Mouse (Mus musculus): ENCODE results near the gene Mvp. TPM values are rescaled to one million over a fixed set of nuclear protein-coding genes. Genes with fewer than 3 reads are reported as not detected.

Gene Mvp
- total RNA-seq, 2 experiments from 2014 or later, result 5.6 to 50.6 TPM

DNA sequence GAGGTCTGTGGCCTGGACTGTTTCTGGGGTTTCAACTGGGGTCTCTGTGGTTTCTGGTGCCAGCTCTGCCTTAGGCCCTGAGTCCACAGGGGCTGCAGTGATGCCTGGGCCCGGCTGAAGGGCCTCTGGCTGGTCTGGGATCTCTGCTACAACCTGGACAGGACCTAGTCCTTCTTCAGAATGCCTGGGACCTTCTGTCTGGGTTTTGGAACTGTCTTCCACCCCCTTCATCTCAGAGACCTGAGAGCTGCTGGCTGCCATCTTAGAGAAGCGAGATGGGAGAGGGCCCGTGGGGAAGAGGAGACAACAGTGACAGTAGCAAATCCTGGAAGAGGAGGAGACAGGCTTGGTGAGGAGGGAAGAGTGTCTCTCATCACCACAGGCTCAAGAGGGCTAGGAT lies 5.6 kb upstream of the Mvp start:
- ATAC-seq (ENCODE audit: poor library complexity, severe bottlenecking), result no peak

DNA sequence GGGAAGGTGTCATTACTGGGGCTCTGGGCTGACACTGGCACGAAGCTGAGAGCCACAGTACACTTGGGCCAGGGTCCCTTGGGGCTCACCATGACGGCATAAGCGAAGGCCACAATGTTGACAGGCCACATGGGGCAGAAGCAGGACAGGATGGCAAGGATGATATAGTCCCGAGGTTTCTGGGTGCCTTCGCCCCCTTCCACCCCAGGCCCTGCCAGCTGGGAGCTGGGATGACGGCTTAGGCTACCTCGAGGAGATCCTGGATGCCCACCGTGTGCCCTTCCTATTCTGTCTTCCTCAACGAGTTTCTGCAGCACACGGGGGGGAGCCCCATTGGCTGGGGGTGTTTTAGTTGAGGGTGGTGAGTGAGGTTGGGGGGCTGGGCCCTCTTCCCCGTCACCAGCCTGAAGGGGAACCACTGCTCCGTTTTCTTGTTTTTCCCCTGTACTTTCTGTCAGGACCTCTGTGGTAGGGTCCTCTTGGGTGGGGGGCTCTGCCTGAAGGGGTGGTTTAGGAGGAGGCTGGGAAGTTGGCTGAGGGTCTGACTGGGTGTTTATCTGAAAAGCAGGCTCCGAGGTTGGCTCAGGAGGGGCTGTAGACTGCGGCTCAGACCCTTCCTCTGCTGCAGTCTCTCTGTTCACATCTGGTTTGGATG lies 5.0 kb upstream of the Mvp start:
- ATAC-seq (ENCODE audit: poor library complexity, severe bottlenecking), result no peak

DNA sequence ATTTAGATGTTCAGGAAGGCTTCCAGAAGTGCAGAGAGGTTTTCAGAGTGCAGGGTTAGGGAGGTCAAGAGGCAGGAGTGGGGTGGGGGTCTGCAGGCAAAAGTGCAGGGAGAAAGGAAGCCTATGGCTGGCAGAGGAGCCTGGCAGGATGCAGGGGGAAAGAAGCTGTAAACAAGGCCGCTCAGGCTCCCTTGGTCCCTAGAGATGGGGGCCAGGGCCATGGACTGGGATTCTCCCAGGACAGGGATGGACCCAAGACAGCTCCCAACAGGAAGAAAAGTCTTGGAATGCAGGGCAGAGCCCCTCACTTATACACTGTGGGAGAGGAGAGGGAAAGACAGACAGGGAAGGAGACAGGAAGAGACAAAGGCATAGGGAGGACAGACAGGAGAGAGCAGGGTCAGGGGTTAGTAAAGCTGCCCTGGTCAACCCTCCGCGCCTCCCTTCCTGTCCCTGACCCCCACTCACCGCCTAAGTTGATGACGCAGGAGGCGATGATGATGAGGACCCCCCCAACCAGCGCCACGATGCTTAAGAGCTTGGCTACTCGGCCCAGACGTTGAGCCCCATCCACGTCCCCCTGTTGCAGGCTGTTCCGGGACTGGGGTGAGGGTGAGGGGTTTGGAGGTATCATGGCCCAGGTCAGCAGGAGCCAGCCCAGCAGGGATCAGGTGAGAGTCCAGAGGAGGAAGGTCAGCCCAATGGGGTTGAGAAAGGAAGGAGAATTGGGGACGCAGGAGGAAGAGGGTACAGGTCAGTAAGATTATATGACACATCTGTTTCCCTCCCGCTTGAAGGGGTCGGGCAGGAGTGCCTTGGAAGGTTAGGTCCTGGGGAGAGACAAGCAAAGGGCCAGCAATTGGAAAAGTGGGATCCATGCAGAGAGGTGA lies 4.2 kb upstream of the Mvp start:
- no peak for ATAC-seq (ENCODE audit: poor library complexity, severe bottlenecking)

DNA sequence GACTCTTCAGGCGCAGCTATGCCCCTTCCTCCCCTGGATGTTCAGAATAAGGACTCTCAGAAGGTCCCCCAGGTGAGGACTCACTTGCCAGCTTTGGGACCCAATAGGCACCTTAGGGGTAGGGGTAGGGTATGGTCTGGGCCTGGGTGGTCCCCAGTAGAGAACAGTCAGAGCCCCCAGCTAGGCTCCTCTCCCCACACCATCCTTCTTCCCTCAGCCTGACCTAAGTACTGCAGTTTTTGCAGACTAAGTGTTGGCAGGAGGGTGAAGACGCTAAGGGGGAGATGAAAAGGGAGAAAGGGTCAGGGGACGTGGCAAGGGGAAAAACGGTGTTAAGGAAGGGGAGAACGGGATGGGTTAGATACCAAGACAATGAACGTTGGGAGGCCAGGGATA lies 3.5 kb upstream of the Mvp start:
- no peak for ATAC-seq (ENCODE audit: poor library complexity, severe bottlenecking)

DNA sequence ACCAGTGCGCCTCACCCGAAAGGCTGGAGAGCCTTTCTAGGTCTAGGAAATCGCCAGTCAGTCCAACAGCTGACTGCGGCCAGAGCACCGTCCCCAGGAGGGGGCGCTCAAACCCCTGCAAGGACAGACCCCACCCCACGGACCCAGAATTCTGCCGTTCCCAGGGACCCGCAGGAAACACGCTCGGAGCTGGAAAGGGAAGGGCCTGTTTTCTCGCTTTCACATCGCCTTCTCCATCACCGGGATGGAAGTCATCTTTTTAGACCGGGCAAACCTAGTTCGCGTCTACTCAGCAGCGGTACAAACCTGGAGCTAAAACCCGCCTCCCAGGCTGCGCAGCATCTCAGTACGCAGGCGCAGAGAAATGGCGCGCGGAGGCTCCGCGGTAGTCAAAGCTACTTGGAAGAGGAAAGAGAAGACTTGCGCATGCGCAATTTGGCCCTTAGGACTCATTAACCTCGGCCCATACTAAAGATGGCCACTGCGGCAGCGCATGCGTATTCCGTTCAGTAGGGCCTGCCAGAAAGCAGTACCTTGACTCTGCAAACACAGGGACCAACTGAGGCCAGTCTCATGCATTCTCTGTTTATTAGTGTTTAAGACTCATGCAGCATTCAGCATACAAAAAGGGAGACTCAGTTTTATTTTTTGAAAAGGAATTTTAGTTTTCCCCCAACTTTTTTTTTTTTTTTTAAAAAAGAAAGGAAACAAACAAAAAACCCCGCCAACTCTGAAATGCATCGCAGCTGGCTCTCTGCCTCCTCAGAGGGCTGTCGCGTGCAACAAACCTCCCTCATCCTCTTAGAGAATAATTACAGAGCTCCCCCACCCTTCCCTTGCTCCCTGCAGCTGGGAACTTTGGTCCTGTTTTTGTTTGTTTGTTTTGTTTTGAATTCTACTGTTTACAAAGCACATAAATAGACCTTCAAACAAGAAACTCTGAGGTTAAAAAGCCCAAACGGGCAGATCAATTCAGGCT lies 2.8 kb upstream of the Mvp start, which contains the start of gene Pagr1a:
Pagr1a (minus strand) TSS at position 382 of the 979 bp plus-strand sequence.
- ATAC-seq (ENCODE audit: poor library complexity, severe bottlenecking), result peak; percentile 63

DNA sequence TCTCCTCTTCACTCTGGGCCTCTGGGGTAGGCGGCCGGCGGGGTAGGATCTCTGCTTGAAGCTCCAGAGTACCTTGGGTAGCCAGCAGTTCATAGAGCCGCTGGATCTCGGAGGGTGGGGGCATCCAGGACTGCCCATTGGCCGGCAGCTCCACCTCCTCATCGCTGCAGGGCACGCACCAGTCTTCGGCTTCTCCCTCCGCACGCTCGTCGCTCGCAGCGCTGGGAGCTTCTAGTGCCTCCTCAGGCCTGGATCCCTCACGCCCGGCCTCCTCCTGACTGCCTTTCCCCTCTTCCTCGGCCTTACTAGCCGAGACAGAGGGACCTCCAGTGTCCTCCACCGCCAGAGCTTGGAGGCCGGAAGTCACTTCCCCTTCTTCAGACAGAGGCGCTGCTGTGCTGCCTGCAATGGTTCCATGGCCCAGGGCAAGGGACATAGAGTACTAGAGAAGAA lies 2.1 kb upstream of the Mvp start:
- peak; percentile 58 for ATAC-seq (ENCODE audit: poor library complexity, severe bottlenecking)

DNA sequence TGATC lies 1.9 kb upstream of the Mvp start, which contains the start of gene Pagr1b:
Pagr1b (minus strand) TSS at position 4 of the 5 bp plus-strand sequence.
- ATAC-seq (ENCODE audit: poor library complexity, severe bottlenecking), result no peak

DNA sequence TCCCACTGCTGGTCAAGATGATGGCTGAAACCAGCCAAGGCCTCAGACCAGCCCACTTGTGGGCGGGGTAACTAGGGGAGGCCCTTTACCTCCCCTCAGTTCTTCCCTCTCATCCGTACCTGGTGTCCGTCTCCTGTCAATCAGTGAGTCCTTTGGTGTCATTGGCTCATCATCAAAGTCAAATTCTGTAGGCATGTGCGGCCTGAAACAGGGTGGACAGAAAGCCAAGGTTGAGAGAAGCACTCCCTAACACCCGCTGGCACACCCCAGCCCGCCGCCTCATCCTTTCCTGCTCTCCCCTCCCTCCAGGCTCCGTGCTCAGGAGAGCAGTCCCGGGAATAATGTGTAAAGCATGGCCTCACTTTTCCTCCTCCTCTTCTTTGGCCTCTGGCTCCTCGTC lies 1.7 kb upstream of the Mvp start:
- ATAC-seq (ENCODE audit: poor library complexity, severe bottlenecking), result peak; percentile 59

DNA sequence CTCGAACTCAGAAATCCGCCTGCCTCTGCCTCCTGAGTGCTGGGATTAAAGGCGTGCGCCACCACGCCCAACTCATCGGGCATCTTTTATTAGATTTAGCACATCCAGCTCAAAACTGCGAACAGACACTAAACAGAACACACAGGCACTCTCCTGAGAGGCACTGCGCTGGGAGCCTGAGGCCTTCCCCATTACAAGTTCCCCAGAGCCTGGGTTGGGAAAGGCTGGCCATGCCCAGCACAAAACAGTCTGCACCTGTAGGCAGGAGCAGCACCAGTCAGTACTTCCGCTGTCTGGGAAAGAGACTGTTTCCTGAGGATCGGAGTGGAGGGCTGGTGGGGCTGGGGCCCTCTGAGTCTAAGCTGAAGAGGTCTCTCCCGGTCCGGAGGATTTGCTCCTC lies 572 bp upstream of the Mvp start:
- no peak for ATAC-seq (ENCODE audit: poor library complexity, severe bottlenecking)

DNA sequence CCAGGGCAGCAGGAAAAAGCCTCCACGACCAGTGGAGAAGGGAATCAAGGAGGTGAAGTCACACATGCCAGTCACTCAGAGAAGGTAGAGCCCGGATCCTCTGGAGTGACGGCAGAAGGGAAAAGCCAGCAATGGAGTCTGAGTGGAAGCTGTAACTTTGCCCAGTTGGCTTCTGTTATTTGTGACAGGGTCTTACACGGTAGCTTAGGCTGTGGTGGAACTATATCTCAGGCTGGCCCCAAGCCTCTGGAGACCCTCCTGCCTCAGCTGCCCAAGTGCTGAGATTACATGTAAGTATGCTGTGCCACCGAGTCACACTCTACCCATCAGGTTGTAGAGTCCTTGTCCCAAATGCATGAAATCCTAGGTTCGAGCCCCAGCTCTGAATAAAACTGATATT lies 1.0 kb downstream of the Mvp start:
- no peak for ATAC-seq (ENCODE audit: poor library complexity, severe bottlenecking)

DNA sequence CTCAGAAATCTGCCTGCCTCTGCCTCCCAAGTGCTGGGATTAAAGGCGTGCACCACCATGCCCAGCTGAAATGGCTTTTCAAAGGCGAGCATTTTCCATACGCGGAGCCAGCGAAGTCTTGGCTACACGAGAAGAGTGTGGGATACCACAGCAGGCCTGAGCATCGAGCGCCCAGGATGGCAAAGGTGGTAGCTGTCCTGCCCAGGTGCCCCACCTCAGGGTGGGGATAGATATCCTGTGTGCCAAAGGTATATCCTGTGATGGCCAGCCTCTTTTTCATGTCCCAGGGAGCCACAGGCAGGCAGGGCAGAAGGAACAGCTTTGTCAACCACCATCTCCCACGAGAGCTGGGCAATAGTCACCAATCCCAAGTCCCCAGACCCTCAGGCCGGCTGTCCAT lies 1.6 kb downstream of the Mvp start:
- ATAC-seq (ENCODE audit: poor library complexity, severe bottlenecking), result no peak

DNA sequence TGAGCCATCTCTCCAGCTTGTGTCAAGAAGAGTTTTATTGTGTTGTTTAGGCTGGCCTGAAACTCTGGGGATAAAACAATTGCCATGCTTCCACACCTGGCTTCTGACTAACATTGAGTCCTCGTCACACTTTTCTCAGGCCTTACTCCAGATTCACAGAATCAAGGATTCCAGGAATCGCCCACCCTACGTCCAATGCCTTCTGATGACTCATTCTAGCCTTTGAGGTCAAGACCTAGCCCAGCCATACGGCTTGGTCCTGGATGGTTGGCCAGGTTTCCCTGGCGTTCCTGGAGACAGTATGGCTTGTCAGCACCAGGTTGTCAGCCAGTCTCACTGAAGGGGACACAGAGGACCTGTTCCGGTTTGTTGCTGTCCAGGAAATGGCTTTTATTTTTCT lies 2.0 kb downstream of the Mvp start:
- ATAC-seq (ENCODE audit: poor library complexity, severe bottlenecking), result no peak

DNA sequence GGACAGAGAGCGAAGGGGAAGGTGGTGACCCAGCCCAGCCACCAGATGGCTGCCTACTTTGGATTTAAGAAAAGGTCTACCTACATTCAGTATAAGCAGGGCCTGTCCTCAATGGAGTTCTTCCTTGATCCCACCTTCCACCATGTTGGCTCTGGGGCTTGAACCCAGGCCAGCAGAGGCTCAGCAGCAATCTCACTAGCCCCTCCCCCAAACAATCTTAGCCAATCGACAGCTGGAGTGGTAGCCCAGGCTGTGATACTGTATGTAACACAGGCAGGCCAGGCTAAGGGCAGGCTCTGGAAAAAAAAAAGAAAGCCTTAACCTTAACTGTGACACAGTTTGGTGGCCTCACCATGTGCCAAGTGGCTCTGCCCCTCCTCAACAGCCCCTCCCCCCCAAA lies 2.7 kb downstream of the Mvp start:
- no peak for ATAC-seq (ENCODE audit: poor library complexity, severe bottlenecking)

DNA sequence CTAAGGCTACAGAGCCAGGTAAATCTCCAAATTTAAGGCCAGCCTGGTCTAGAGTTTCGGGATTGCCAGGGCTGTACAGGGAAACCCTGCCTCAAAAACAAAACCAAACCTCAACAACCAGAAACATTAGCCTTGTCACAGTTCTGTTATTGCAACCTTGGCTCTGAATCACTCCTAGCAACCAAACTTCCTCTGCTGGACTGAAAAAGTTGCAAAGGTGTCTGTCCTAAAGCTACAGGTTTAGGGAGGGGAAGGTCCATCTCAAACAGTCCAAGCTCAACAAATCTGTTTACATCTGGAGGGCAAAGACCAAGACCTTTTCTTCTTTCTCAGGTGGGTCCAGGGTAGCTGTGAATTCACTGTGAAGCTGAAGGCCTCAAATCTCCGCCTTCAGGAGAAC lies 3.4 kb downstream of the Mvp start:
- no peak for ATAC-seq (ENCODE audit: poor library complexity, severe bottlenecking)

DNA sequence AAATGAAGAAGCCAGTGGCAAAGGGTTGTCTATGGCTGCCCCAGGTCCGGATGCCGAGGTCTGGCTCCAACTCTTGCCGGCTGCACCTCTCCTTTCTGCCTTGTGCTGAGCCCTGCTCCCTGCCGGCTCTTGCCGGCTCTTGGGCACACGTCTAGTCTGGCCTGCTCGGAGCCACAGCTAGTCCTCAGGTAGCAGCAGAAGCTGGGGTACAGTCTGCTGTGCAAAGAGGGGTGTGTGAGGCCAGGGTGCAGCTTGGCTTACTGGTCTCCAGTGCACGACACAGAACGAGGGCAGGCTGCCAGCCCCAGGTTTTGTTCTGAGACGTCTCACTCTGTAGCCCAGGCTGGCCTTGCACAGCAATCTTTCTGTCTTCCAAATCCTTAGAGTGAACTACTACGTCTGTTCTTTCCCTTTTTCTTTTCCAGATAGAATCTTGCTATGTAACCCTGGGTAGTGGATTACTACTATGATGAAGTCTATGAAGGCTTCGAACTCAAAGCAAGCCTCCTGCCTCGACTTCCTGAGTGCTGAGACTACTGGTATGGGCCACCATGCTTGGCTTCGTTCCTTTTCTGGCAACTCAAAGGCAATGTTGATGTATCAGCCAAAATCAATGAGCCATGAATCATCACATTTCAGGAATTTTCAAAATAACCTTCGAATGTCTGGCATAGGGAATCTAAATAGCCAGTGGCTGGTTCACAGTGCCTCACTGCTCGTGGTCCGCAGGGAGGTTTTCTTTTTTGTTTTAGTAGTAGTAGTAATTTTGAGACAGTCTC lies 4.9 kb downstream of the Mvp start:
- ATAC-seq (ENCODE audit: poor library complexity, severe bottlenecking), result no peak

DNA sequence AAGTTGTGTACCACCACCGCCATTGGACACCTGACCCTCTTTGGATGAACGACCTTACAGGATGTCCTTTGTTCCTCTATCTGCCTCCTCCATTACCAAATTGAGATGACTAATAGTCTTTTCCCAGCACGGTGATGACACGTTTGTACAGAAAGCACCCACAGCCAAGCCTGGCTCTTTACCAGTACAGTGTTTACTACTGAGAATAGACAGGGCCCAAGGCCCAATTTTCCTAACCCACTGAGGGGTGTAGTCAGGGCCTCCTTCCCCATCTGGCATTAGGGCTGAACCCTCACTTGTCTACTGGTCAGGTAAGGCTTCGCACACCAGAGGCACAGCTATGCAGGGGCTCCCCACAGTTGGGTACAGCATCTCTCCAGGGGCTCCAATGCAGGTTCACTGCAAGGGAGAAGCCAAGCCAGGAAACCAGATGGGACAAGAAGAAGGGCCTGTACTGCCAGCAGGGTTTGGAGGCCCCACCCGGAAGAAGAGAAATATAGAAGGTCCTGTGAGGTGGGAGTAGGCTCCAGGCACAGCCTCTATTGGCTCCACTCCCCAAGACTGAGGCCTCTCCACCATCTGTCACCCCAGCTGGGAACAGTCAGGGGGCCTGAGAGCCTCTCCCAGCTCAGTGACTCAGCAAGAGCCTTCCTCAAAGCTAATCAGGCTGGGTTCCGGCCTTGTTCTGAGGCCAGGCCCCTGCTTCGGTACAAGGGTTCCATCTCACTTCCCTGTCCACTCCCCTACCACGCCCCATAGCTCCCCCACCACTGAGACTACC lies 6.0 kb downstream of the Mvp start:
- ATAC-seq (ENCODE audit: poor library complexity, severe bottlenecking), result peak; percentile 93

DNA sequence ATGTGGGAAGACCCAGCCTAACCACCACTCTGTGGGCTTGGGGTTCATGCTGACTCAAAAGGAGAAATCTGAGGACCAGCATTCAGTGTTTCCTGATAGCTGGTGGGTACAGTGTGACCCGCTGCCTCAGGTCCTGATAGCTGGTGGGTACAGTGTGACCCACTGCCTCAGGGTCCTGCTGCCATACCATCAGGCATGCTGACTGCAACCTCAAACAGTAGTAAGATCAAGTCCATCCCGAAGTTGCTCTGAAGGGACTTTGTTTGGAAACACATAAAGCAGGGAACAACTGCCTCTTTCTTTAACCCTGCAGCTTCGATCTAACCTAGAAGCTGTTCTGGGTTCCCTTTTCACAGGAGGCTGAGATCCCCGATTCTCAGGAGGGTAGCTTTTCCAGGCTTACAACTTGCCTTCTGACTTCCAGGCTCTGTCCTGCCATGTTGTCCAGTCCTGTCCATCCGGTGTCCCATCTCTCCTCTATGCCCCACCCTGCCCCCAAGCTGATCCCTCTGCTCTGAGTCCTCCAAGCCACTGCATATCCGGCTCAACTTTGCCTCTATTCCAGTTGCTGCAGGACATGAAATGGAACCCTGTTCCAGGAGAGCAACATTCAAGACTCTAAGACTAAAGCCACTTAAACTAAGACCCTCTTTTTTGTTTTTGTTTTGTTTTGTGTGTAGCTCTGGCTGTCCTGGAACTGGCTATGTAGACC lies 7.0 kb downstream of the Mvp start:
- no peak for ATAC-seq (ENCODE audit: poor library complexity, severe bottlenecking)

DNA sequence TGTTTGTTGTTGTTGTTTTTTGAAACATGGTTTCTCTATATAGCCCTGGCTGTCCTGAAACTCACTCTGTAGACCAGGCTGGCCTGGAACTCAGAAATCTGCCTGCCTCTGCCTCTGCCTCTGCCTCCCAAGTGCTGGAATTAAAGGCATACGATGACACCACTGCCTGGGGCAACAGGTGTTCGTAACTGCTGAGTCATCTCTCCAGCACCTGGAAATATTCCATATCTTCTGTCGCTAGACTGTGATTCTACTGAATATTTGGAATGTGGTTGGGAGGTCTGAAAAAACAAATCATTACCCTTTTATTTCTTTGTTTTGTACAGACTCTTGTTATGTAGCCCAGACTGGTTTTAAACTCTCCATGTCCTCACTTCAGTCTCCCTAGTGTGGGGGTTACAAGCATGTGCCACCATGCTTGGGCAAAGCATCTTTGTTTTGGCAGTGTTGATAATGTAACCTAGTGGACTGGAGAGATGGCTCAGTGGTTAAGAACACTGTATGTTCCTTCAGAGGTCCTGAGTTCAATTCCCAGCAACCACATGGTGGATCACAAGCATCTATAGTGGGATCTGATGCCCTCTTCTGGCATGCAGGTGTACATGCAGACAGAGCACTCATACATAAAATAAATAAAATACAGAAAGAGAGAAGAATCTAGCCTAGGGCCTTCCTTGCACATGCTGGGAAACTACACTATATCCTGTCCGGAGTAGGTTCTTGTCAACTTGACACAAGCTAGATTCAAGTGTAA lies 10.1 kb downstream of the Mvp start:
- ATAC-seq (ENCODE audit: poor library complexity, severe bottlenecking), result no peak

DNA sequence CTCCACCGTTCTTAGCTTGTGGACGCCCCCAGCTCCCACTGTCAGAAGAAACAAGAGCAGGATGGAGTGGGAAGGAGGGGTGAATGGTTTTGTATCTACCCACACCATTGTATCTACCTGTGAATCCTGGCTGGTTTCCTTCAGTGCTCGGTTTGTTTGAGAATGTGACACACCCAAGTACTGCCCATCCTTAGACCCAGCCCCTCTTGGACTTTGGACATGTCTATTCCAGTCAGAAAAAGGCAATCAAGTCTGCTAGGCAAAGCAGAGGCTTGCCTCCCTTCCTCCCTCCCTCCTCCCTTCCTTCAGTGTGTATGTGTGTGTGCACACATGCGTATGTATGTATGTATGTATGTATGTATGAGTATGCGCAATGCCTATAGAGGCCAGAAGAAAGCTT lies 10.8 kb downstream of the Mvp start:
- no peak for ATAC-seq (ENCODE audit: poor library complexity, severe bottlenecking)

All from megakaryocyte, adult 5-6 weeks (primary cell).